Mouse (Mus musculus): ENCODE data around the gene Col4a4. TPM values are rescaled to one million over a fixed set of nuclear protein-coding genes. Genes with fewer than 3 reads are reported as not detected.

Gene Col4a4
- polyA plus RNA-seq, 1 experiment from 2014 or later: 0.67 TPM

Other genes with a start within 250 kb of the Col4a4 start
- gene Col4a3, start 72 bp upstream of the Col4a4 start, polyA plus RNA-seq (2015; fragmentation: Nextera tagmentation; extraction: Ambion mirVana): 0.59 and 0.95 TPM in 2 replicates
- 237 and 262 TPM in 2 replicates for gene Mff, start 138.0 kb upstream of the Col4a4 start, polyA plus RNA-seq (2015; fragmentation: Nextera tagmentation; extraction: Ambion mirVana)
- gene Tm4sf20, start 181.6 kb upstream of the Col4a4 start, polyA plus RNA-seq (2015; fragmentation: Nextera tagmentation; extraction: Ambion mirVana): 0.67 TPM in 1 of 2 replicates, not detected in the other
- gene Gm47791, start 184.4 kb upstream of the Col4a4 start, polyA plus RNA-seq (2015; fragmentation: Nextera tagmentation; extraction: Ambion mirVana): not detected in 2 replicates

Measured in heart, embryonic 16.5 days (tissue).